Mouse (Mus musculus): Measurements from ENCODE around the gene Mecr. TPM values are rescaled to one million over a fixed set of nuclear protein-coding genes. Genes with fewer than 3 reads are reported as not detected.
"Not testable (repeated sequence)": the region's sequence is repeated elsewhere in the genome, so short reads cannot be mapped to it uniquely, and the experiment has no call there.

Mecr gene
- polyA plus RNA-seq (2014; fragmentation: Nextera tagmentation; extraction: Ambion mirVana) = 29.2 and 32.6 TPM in 2 replicates

- peaks cover 10% of the 10 kb centered on the region for H3K4me1 ChIP-seq (replicated peaks; ENCODE audit: control insufficient read depth, insufficient read depth, low read length)
- under 1% methylated on average over 37 of the region's 37 CpGs for WGBS
- H3K4me2 ChIP-seq (replicated peaks) = peak within 1 kb of the TSS; percentile 87
- no peaks in the 10 kb centered on the region for H3K36me3 ChIP-seq (replicated peaks; ENCODE audit: control insufficient read depth, insufficient read depth)
- DNase-seq (ENCODE audit: low spot score) (peak; percentile 96), ATAC-seq (ENCODE audit: low FRiP score) (peak; percentile 82)
- H3K9me3 ChIP-seq (ENCODE audit: control insufficient read depth, low read length) = no peaks in the 10 kb centered on the region
- H3K9ac ChIP-seq = peak within 1 kb of the TSS; percentile 73
- H3K27me3 ChIP-seq (ENCODE audit: control insufficient read depth, insufficient read depth, low read length) = peaks cover 19% of the 10 kb centered on the region; the same call in 1 of the 2 replicates
- peak within 1 kb of the TSS; percentile 70 for H3K4me3 ChIP-seq (replicated peaks; ENCODE audit: low read length)
- H3K27ac ChIP-seq = no peak within 1 kb of the TSS
Observed at GRCm38 (mm10) chr4:131843290-131843743, at the start of gene Mecr. TSS of gene Mecr (plus strand) at chr4:131843470.

- Histone ChIP-seq H3K4me2 (replicated peaks) (no peak overlapping the region), H3K27ac (no peak overlapping the region), H3K27me3 (ENCODE audit: control insufficient read depth, insufficient read depth, low read length) (no peaks in the 10 kb centered on the region), H3K9ac (no peak overlapping the region), H3K36me3 (replicated peaks; ENCODE audit: control insufficient read depth, insufficient read depth) (no peaks in the 10 kb centered on the region), H3K4me1 (replicated peaks; ENCODE audit: control insufficient read depth, insufficient read depth, low read length) (no peaks in the 10 kb centered on the region), H3K9me3 (ENCODE audit: control insufficient read depth, low read length) (no peaks in the 10 kb centered on the region), H3K4me3 (replicated peaks; ENCODE audit: low read length) (no peak overlapping the region)
- WGBS = 73% methylated on average over 14 of the region's 14 CpGs
- DNase-seq (ENCODE audit: low spot score) = no peak
- ATAC-seq (ENCODE audit: low FRiP score) = no peak
Observed at GRCm38 (mm10) chr4:131796312-131797080, 46.8 kb upstream of the Mecr start.

- Histone ChIP-seq H3K27ac (no peak overlapping the region), H3K4me2 (replicated peaks) (no peak overlapping the region), H3K9ac (no peak overlapping the region), H3K4me3 (replicated peaks; ENCODE audit: low read length) (no peak overlapping the region), H3K27me3 (ENCODE audit: control insufficient read depth, insufficient read depth, low read length) (no peaks in the 10 kb centered on the region), H3K36me3 (replicated peaks; ENCODE audit: control insufficient read depth, insufficient read depth) (no peaks in the 10 kb centered on the region), H3K9me3 (ENCODE audit: control insufficient read depth, low read length) (no peaks in the 10 kb centered on the region), H3K4me1 (replicated peaks; ENCODE audit: control insufficient read depth, insufficient read depth, low read length) (no peaks in the 10 kb centered on the region)
- peak; percentile 49; the same call in 1 of the 2 replicates for ATAC-seq (ENCODE audit: low FRiP score)
- WGBS = 58% methylated on average over 7 of the region's 7 CpGs
- DNase-seq (ENCODE audit: low spot score) = no peak
Observed at GRCm38 (mm10) chr4:131797483-131797882, 45.8 kb upstream of the Mecr start.

- Histone ChIP-seq H3K4me3 (replicated peaks; ENCODE audit: low read length) (no peak overlapping the region), H3K4me2 (replicated peaks) (no peak overlapping the region), H3K36me3 (replicated peaks; ENCODE audit: control insufficient read depth, insufficient read depth) (no peaks in the 10 kb centered on the region), H3K4me1 (replicated peaks; ENCODE audit: control insufficient read depth, insufficient read depth, low read length) (no peaks in the 10 kb centered on the region), H3K27ac (no peak overlapping the region), H3K27me3 (ENCODE audit: control insufficient read depth, insufficient read depth, low read length) (no peaks in the 10 kb centered on the region), H3K9ac (no peak overlapping the region), H3K9me3 (ENCODE audit: control insufficient read depth, low read length) (no peaks in the 10 kb centered on the region)
- ATAC-seq (ENCODE audit: low FRiP score) (no peak), DNase-seq (ENCODE audit: low spot score) (no peak)
- 40% methylated on average over 12 of the region's 12 CpGs for WGBS
Observed at GRCm38 (mm10) chr4:131797920-131798319, 45.4 kb upstream of the Mecr start.

- no peak for ATAC-seq (ENCODE audit: low FRiP score)
- no peak overlapping the region for H3K4me2 ChIP-seq (replicated peaks)
- WGBS = 23% methylated on average over 3 of the region's 4 CpGs
Observed at GRCm38 (mm10) chr4:131798968-131799367, 44.3 kb upstream of the Mecr start.

GRCm38 (mm10) chr4:131803846-131804245, 39.4 kb upstream of the Mecr start:
- H3K9me3 ChIP-seq (ENCODE audit: control insufficient read depth, low read length) = no peaks in the 10 kb centered on the region
- no peak overlapping the region for H3K27ac ChIP-seq
- H3K4me3 ChIP-seq (replicated peaks; ENCODE audit: low read length) = no peak overlapping the region
- DNase-seq (ENCODE audit: low spot score) (no peak), ATAC-seq (ENCODE audit: low FRiP score) (no peak)
- H3K4me2 ChIP-seq (replicated peaks) = no peak overlapping the region
- H3K9ac ChIP-seq = no peak overlapping the region
- WGBS = 88% methylated on average over 9 of the region's 9 CpGs
- no peaks in the 10 kb centered on the region for H3K4me1 ChIP-seq (replicated peaks; ENCODE audit: control insufficient read depth, insufficient read depth, low read length)
- H3K27me3 ChIP-seq (ENCODE audit: control insufficient read depth, insufficient read depth, low read length) = no peaks in the 10 kb centered on the region
- H3K36me3 ChIP-seq (replicated peaks; ENCODE audit: control insufficient read depth, insufficient read depth) = no peaks in the 10 kb centered on the region

More at GRCm38 (mm10) chr4:131798968-131799367, 44.3 kb upstream of the Mecr start:
- Histone ChIP-seq H3K9me3 (ENCODE audit: control insufficient read depth, low read length) (no peaks in the 10 kb centered on the region), H3K27me3 (ENCODE audit: control insufficient read depth, insufficient read depth, low read length) (no peaks in the 10 kb centered on the region), H3K9ac (no peak overlapping the region), H3K4me3 (replicated peaks; ENCODE audit: low read length) (no peak overlapping the region), H3K4me1 (replicated peaks; ENCODE audit: control insufficient read depth, insufficient read depth, low read length) (no peaks in the 10 kb centered on the region), H3K36me3 (replicated peaks; ENCODE audit: control insufficient read depth, insufficient read depth) (no peaks in the 10 kb centered on the region), H3K27ac (no peak overlapping the region)
- no peak for DNase-seq (ENCODE audit: low spot score)

- H3K9me3 ChIP-seq (ENCODE audit: control insufficient read depth, low read length); H3K4me2 ChIP-seq (replicated peaks); H3K9ac ChIP-seq; H3K4me3 ChIP-seq (replicated peaks; ENCODE audit: low read length); H3K27me3 ChIP-seq (ENCODE audit: control insufficient read depth, insufficient read depth, low read length); H3K27ac ChIP-seq; H3K4me1 ChIP-seq (replicated peaks; ENCODE audit: control insufficient read depth, insufficient read depth, low read length); H3K36me3 ChIP-seq (replicated peaks; ENCODE audit: control insufficient read depth, insufficient read depth); DNase-seq (ENCODE audit: low spot score): not testable (repeated sequence)
- 97% methylated on average over 5 of the region's 6 CpGs for WGBS
- ATAC-seq (ENCODE audit: low FRiP score) = peak; percentile 79
Observed at GRCm38 (mm10) chr4:131804732-131805131, 38.5 kb upstream of the Mecr start.

GRCm38 (mm10) chr4:131805255-131805654, 38.0 kb upstream of the Mecr start:
- WGBS = 80% methylated on average over 3 of the region's 3 CpGs
- no peak overlapping the region for H3K27ac ChIP-seq
- no peak for ATAC-seq (ENCODE audit: low FRiP score)
- H3K4me3 ChIP-seq (replicated peaks; ENCODE audit: low read length) = no peak overlapping the region
- no peaks in the 10 kb centered on the region for H3K9me3 ChIP-seq (ENCODE audit: control insufficient read depth, low read length)
- no peaks in the 10 kb centered on the region for H3K36me3 ChIP-seq (replicated peaks; ENCODE audit: control insufficient read depth, insufficient read depth)
- H3K4me1 ChIP-seq (replicated peaks; ENCODE audit: control insufficient read depth, insufficient read depth, low read length) = no peaks in the 10 kb centered on the region
- no peak for DNase-seq (ENCODE audit: low spot score)
- no peak overlapping the region for H3K9ac ChIP-seq
- no peaks in the 10 kb centered on the region for H3K27me3 ChIP-seq (ENCODE audit: control insufficient read depth, insufficient read depth, low read length)
- H3K4me2 ChIP-seq (replicated peaks) = no peak overlapping the region

- no peak overlapping the region for H3K27ac ChIP-seq
- H3K9ac ChIP-seq = no peak overlapping the region
Observed at GRCm38 (mm10) chr4:131812458-131812857, 30.8 kb upstream of the Mecr start.

More at GRCm38 (mm10) chr4:131812458-131812857, 30.8 kb upstream of the Mecr start:
- Histone ChIP-seq H3K27me3 (ENCODE audit: control insufficient read depth, insufficient read depth, low read length) (no peaks in the 10 kb centered on the region), H3K4me2 (replicated peaks) (no peak overlapping the region), H3K36me3 (replicated peaks; ENCODE audit: control insufficient read depth, insufficient read depth) (no peaks in the 10 kb centered on the region), H3K4me1 (replicated peaks; ENCODE audit: control insufficient read depth, insufficient read depth, low read length) (no peaks in the 10 kb centered on the region; the same call in 1 of the 2 replicates), H3K4me3 (replicated peaks; ENCODE audit: low read length) (no peak overlapping the region), H3K9me3 (ENCODE audit: control insufficient read depth, low read length) (no peaks in the 10 kb centered on the region)
- no peak for ATAC-seq (ENCODE audit: low FRiP score)
- WGBS = 83% methylated on average over 11 of the region's 11 CpGs
- DNase-seq (ENCODE audit: low spot score) = no peak

Measured in hindbrain, embryonic 14.5 days (tissue).